8 mouse cellular contexts compared by ENCODE assay signal in the genomic region with DNA sequence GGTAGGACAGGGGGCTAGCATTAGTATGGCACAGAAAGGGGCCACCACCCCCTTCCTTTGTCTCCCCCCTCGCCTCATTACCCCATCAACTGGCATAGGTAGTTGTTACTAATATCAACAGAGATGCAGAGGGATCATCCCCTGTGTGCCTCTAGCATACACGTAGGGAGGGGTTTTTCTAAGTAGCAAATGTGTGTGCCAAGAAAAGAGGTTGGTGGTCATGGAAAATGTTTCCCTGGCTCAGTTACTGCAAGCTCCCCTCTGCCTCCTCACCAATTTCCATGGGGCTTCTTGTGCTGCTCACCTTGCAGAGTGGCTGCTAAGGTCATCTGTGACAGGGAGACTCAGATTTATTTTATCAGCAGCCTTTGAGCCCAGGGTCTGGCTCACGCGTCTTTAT. TPM values are rescaled to one million over a fixed set of nuclear protein-coding genes. Genes with fewer than 3 reads are reported as not detected.
A peak's percentile ranks its signal among the peaks of the same experiment; 100 is the strongest.
DNase-seq lines count a peak whose midpoint lies in the region; ATAC-seq and TF ChIP-seq lines count a peak whose summit lies in the region.

No protein-coding gene starts in this region.

- DNase-seq in kidney, adult 2 months = peak; percentile 33
- no peak for DNase-seq in kidney, postnatal 14 days
- no peak for DNase-seq in gastrocnemius, postnatal 36 days
- DNase-seq in thymus, adult 18-20 months = no peak

- intact Hi-C loops in gastrocnemius, postnatal 36 days (cut with DNase I) = no loop called here

- H3ac ChIP-seq in myocyte (ENCODE audit: control insufficient read depth, insufficient read length) = peak overlapping the region; percentile 88

- H3K4me3 ChIP-seq in kidney, adult 2 months (ENCODE audit: insufficient read depth, low read depth, low read length) = peak overlapping the region; percentile 91
- H3K4me3 ChIP-seq in embryonic facial prominence, embryonic 13.5 days = peak overlapping the region; percentile 91
- peak overlapping the region; percentile 90 for H3K4me3 ChIP-seq in intestine, embryonic 16.5 days (ENCODE audit: low read length)
- H3K4me3 ChIP-seq in myocyte = peak overlapping the region; percentile 98

- no peak for TF ChIP-seq POLR2A in kidney, adult 2 months (IDR thresholded peaks at IDR 0.05; ENCODE audit: low read depth, low read length)
- TF ChIP-seq POLR2A in myocyte (IDR thresholded peaks at IDR 0.05; ENCODE audit: insufficient read length, low read depth) = no peak

- H3K4me2 ChIP-seq in embryonic facial prominence, embryonic 13.5 days = peak overlapping the region; percentile 86
- H3K4me2 ChIP-seq in intestine, embryonic 16.5 days (ENCODE audit: low read depth, low read length) = peak overlapping the region; percentile 92
- H3K4me2 ChIP-seq in myocyte (ENCODE audit: low read depth) = peak overlapping the region; percentile 88

- H3K27ac ChIP-seq in kidney, adult 2 months (ENCODE audit: insufficient read depth, low read depth, low read length) = peak overlapping the region; percentile 100
- peak overlapping the region; percentile 98 for H3K27ac ChIP-seq in embryonic facial prominence, embryonic 13.5 days
- peak overlapping the region; percentile 98 for H3K27ac ChIP-seq in intestine, embryonic 16.5 days (ENCODE audit: low read length)

- peaks cover 46% of the 10 kb centered on the region for H3K4me1 ChIP-seq in kidney, adult 2 months (ENCODE audit: control insufficient read depth, insufficient read depth, low read length)
- peaks cover 77% of the 10 kb centered on the region for H3K4me1 ChIP-seq in embryonic facial prominence, embryonic 13.5 days
- H3K4me1 ChIP-seq in intestine, embryonic 16.5 days (ENCODE audit: control insufficient read depth, insufficient read depth, low read length) = peaks cover 66% of the 10 kb centered on the region

- H3K36me3 ChIP-seq in kidney, adult 2 months (ENCODE audit: control insufficient read depth, insufficient read depth, low read length) = peaks cover 8% of the 10 kb centered on the region
- H3K36me3 ChIP-seq in embryonic facial prominence, embryonic 13.5 days = peaks cover 43% of the 10 kb centered on the region
- H3K36me3 ChIP-seq in intestine, embryonic 16.5 days (ENCODE audit: control insufficient read depth, insufficient read depth, low read length) = peaks cover 12% of the 10 kb centered on the region; the same call in 1 of the 2 replicates
- peaks cover 24% of the 10 kb centered on the region for H3K36me3 ChIP-seq in myocyte (ENCODE audit: control insufficient read depth, insufficient read depth)

- H3K9me3 ChIP-seq in embryonic facial prominence, embryonic 13.5 days = no peaks in the 10 kb centered on the region
- H3K9me3 ChIP-seq in intestine, embryonic 16.5 days (ENCODE audit: control insufficient read depth, low read length) = no peaks in the 10 kb centered on the region

- 5% methylated on average over 4 of the region's 4 CpGs for WGBS in kidney, adult 2 months
- WGBS in embryonic facial prominence, embryonic 13.5 days = 1% methylated on average over 4 of the region's 4 CpGs
- WGBS in intestine, embryonic 16.5 days = 11% methylated on average over 4 of the region's 4 CpGs

- peak overlapping the region; percentile 99 for H3K9ac ChIP-seq in embryonic facial prominence, embryonic 13.5 days
- H3K9ac ChIP-seq in intestine, embryonic 16.5 days (ENCODE audit: low read depth, low read length) = peak overlapping the region; percentile 97

- H3K79me2 ChIP-seq in myocyte (ENCODE audit: control insufficient read depth, insufficient read depth) = peaks cover 56% of the 10 kb centered on the region

- no peak for ATAC-seq in embryonic facial prominence, embryonic 13.5 days (ENCODE audit: insufficient number of reproducible peaks, insufficient read depth, low FRiP score, low TSS enrichment, low read depth)
- ATAC-seq in intestine, embryonic 16.5 days = no peak
- ATAC-seq in cerebellum, adult (ENCODE audit: insufficient number of reproducible peaks, low FRiP score, low TSS enrichment) = no peak

- TF ChIP-seq CTCF in kidney, adult 2 months (conservative IDR thresholded peaks at IDR 0.05; ENCODE audit: insufficient read depth, insufficient read length, low read depth, low read length) = no peak

- H3K27me3 ChIP-seq in kidney, adult 2 months (replicated peaks; ENCODE audit: control insufficient read depth, insufficient read depth, low read length) = no peaks in the 10 kb centered on the region
- no peaks in the 10 kb centered on the region for H3K27me3 ChIP-seq in embryonic facial prominence, embryonic 13.5 days
- no peaks in the 10 kb centered on the region for H3K27me3 ChIP-seq in intestine, embryonic 16.5 days (replicated peaks; ENCODE audit: control insufficient read depth, insufficient read depth, low read length)
- no peaks in the 10 kb centered on the region for H3K27me3 ChIP-seq in myocyte (ENCODE audit: control insufficient read depth, insufficient read depth, insufficient read length)

TF ChIP-seq in myocyte, 11 proteins besides CTCF, POLR2A, EP300 and RAD21:
- TF ChIP-seq TCF12 (IDR thresholded peaks at IDR 0.05; ENCODE audit: insufficient read depth, poor library complexity, severe bottlenecking) (no peak), MYOD1 (IDR thresholded peaks at IDR 0.05; ENCODE audit: control insufficient read depth in 1 of 3, insufficient read length in 2 of 3, low read depth in 2 of 3) (no peak), REST (IDR thresholded peaks at IDR 0.05; ENCODE audit: insufficient read depth, insufficient read length) (no peak), TCF3 (IDR thresholded peaks at IDR 0.05; ENCODE audit: insufficient read length, low read depth) (no peak), MYOG (IDR thresholded peaks at IDR 0.05; ENCODE audit: control insufficient read depth in 1 of 3, insufficient read depth in 1 of 3, insufficient read length in 2 of 3, low read depth in 2 of 3) (no peak), E2F4 (IDR thresholded peaks at IDR 0.05; ENCODE audit: insufficient read depth) (no peak), POLR2AphosphoS2 (IDR thresholded peaks at IDR 0.05; ENCODE audit: insufficient read length, low read depth) (no peak), CEBPB (IDR thresholded peaks at IDR 0.05; ENCODE audit: insufficient read depth, poor library complexity, severe bottlenecking) (no peak), MAX (IDR thresholded peaks at IDR 0.05; ENCODE audit: low read depth) (no peak), USF1 (IDR thresholded peaks at IDR 0.05; ENCODE audit: low read depth) (no peak), SRF (IDR thresholded peaks at IDR 0.05; ENCODE audit: control insufficient read depth, insufficient read length, low read depth) (no peak)

RNA-seq across cellular contexts. Expression of gene Amotl2, which starts 2.6 kb away (rescaled TPM):
- 37.7 and 40.5 TPM in 2 replicates for polyA plus RNA-seq in kidney, adult 2 months (2012; rRNA removed)
- 54.0 and 55.8 TPM in 2 replicates for polyA plus RNA-seq in embryonic facial prominence, embryonic 13.5 days (2015; fragmentation: Nextera tagmentation; extraction: Ambion mirVana)
- 20.4 and 21.8 TPM in 2 replicates for polyA plus RNA-seq in intestine, embryonic 16.5 days (2015; fragmentation: Nextera tagmentation; extraction: Ambion mirVana)
- polyA plus RNA-seq in myocyte (2012; fragmentation: generic; extraction: Trizol) = 67.2 TPM
- 10 to 100 TPM; 12.0 to 20.5 TPM for total RNA-seq in gastrocnemius, postnatal 36 days (2021)
